Mouse (Mus musculus): Measurements from ENCODE around the gene Gm9857. TPM values are rescaled to one million over a fixed set of nuclear protein-coding genes. Genes with fewer than 3 reads are reported as not detected.
A peak's percentile ranks its signal among the peaks of the same experiment; 100 is the strongest.

The Gm9857 gene
- polyA plus RNA-seq, 1 experiment from 2014 or later = not detected

DNA sequence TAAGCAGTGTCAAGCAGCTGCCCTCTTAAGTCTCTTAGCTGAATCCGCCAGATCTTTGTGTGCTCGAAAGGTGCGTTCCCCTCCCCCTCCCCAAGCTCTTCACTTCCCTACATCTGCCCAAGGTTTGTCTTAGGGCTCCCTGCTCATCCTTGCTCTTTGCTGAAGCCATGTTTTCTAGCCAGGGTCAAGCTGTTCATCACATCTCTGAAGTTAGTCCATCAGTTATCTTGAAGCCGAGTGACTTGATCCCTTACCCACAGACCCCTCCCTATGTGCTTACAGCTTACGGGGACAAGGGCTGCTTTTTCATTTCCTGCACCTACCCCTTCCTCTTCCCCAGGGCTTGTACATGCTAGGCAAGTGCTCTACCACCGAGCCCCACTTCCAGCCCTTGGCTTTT, 21.4 kb upstream of the Gm9857 start:
- Histone ChIP-seq H3K4me2 (peak overlapping the region; percentile 31), H3K9ac (no peak overlapping the region), H3K4me3 (replicated peaks) (no peak overlapping the region), H3K9me3 (no peaks in the 10 kb centered on the region), H3K36me3 (replicated peaks) (no peaks in the 10 kb centered on the region), H3K4me1 (peaks cover 19% of the 10 kb centered on the region), H3K27me3 (no peaks in the 10 kb centered on the region), H3K27ac (peak overlapping the region; percentile 63)
- 47% methylated on average over 6 of the region's 6 CpGs for WGBS
- ATAC-seq (ENCODE audit: low FRiP score) = peak; percentile 47

DNA sequence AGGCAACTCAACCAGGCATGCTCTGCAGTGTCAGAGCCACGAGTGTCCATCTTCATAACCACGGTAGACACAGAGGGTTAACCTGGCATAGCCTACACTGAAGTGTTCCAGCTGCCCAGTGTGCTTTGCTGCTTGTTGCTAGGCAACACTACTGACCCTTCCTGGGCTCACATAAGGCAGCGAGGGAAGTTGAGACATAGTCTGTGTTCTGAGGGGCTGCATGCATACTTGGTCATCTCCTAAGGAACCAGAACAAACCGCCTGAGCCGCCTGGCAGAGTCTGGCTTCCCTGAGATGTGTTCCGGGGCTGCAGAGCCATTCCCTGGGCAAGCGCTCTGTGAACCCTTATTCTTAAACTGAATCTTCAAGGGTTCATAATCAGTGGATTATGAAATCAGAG, 21.0 kb upstream of the Gm9857 start:
- ATAC-seq (ENCODE audit: low FRiP score) = peak; percentile 85
- Histone ChIP-seq H3K9ac (peak overlapping the region; percentile 22; the same call in 1 of the 2 replicates), H3K4me1 (peaks cover 19% of the 10 kb centered on the region), H3K9me3 (no peaks in the 10 kb centered on the region), H3K27me3 (no peaks in the 10 kb centered on the region), H3K4me3 (replicated peaks) (no peak overlapping the region), H3K36me3 (replicated peaks) (no peaks in the 10 kb centered on the region), H3K4me2 (peak overlapping the region; percentile 31), H3K27ac (peak overlapping the region; percentile 63)
- WGBS = 36% methylated on average over 7 of the region's 7 CpGs

DNA sequence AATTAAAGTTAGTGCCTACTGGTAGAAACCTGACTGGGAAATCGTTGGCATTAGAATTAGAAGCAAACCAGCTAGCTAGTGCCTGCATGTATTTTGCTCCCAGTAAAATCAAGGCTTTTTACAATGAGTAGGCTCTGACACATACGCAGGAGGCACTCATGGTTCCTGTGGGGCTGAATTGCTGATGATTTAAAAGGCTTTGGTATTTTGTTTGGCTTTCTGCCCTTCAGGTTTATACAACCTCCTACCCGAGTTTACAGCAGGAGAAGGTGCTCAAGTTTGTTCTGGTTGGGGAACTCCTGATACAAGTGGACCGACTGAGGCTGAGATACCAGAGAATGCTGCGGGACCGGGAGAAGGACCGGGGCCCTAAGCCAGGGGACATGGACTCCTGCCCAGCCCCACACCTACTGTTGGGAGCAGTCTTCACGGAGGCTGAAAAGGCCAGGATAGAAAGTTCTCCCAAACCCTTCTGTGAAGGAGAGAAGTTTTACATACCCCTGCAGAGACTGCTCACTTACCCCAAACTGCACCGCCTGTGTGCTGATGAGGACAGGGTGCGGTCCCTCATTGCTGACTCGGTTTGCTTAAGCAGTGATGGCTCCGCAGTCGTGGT, 19.5 kb upstream of the Gm9857 start:
- H3K4me1 ChIP-seq = peaks cover 19% of the 10 kb centered on the region
- no peak overlapping the region for H3K4me2 ChIP-seq
- H3K36me3 ChIP-seq (replicated peaks) = no peaks in the 10 kb centered on the region
- 82% methylated on average over 13 of the region's 13 CpGs for WGBS
- no peaks in the 10 kb centered on the region for H3K27me3 ChIP-seq
- H3K4me3 ChIP-seq (replicated peaks) = no peak overlapping the region
- no peak overlapping the region for H3K9ac ChIP-seq
- ATAC-seq (ENCODE audit: low FRiP score) = no peak
- H3K27ac ChIP-seq = no peak overlapping the region
- no peaks in the 10 kb centered on the region for H3K9me3 ChIP-seq

DNA sequence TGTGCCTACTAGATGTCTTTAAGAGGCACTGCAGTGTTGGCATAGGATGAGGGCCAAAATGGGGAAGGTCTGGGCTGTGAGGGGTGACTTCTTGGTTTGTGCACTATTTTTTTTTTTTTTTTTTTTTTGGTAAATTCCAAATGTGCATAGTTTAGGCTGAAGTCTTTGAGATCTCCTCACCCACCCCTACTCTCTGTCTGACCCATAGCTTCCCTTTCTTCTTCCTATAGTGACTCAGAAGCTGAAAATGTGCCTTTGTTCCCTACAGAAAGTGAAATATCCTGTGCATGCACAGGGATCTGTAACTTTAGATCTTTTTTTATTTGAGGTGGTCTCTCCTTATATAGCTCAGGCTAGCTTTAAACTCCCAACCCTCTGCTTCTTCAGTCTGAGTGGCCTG, 17.7 kb upstream of the Gm9857 start:
- peaks cover 19% of the 10 kb centered on the region for H3K4me1 ChIP-seq
- no peaks in the 10 kb centered on the region for H3K9me3 ChIP-seq
- H3K27me3 ChIP-seq = no peaks in the 10 kb centered on the region
- no peak overlapping the region for H3K9ac ChIP-seq
- ATAC-seq (ENCODE audit: low FRiP score) = no peak
- H3K4me2 ChIP-seq = no peak overlapping the region
- no peak overlapping the region for H3K27ac ChIP-seq
- H3K36me3 ChIP-seq (replicated peaks) = no peaks in the 10 kb centered on the region
- no peak overlapping the region for H3K4me3 ChIP-seq (replicated peaks)

DNA sequence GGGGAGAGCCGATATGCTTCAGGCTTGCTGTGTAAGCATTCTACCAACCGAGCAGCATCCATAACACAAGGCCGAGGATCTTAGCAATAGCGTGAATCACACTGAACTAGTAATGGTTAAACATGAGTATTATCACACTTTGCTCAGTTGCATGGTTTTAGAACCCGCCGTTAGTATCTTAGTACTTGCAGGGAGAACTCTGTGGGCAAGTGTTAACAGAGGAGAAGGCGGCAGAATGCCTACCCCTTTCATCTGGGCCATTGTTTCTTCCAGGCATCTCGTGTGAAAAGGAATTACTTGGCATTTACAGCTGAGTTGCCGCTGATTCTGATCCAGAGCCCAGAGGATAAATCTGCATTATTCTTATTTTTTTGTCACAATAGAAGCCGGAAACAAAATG, 751 bp upstream of the Gm9857 start:
- no peak overlapping the region for H3K4me3 ChIP-seq (replicated peaks)
- 81% methylated on average over 10 of the region's 10 CpGs for WGBS
- no peaks in the 10 kb centered on the region for H3K9me3 ChIP-seq
- H3K27ac ChIP-seq = no peak overlapping the region
- no peak overlapping the region for H3K9ac ChIP-seq
- no peak for ATAC-seq (ENCODE audit: low FRiP score)
- H3K4me1 ChIP-seq = no peaks in the 10 kb centered on the region
- H3K36me3 ChIP-seq (replicated peaks) = no peaks in the 10 kb centered on the region
- H3K27me3 ChIP-seq = no peaks in the 10 kb centered on the region
- no peak overlapping the region for H3K4me2 ChIP-seq

DNA sequence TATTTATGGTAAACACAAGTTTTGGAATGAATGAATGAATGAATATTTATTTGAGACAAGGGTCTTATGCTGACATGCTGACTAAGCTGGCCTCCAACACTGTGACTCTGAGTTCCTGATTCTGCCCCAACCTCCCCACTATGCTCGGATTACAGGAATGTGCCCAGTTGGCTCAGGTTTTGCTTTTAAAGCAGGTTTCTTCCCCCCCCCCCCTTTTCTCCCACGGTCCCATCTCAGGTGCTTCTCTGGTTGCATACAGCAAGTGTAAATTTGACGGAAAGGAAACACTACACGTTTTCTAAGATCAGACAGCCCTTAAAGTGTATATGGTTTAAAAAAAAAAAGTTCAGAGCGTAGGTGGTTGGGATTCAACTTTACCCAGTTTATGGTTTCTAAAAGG, 672 bp downstream of the Gm9857 start, which contains the start of gene Henmt1:
Gene Henmt1, plus strand, starts transcription at position 301 of the 400 bp plus-strand sequence.
- H3K27me3 ChIP-seq = no peaks in the 10 kb centered on the region
- no peaks in the 10 kb centered on the region for H3K9me3 ChIP-seq
- H3K36me3 ChIP-seq (replicated peaks) = no peaks in the 10 kb centered on the region
- H3K27ac ChIP-seq = no peak within 1 kb of the TSS
- WGBS = 93% methylated on average over 5 of the region's 5 CpGs
- no peaks in the 10 kb centered on the region for H3K4me1 ChIP-seq
- no peak within 1 kb of the TSS for H3K9ac ChIP-seq
- peak within 1 kb of the TSS; percentile 54 for H3K4me2 ChIP-seq
- H3K4me3 ChIP-seq (replicated peaks) = peak within 1 kb of the TSS; percentile 31
- ATAC-seq (ENCODE audit: low FRiP score) = no peak

DNA sequence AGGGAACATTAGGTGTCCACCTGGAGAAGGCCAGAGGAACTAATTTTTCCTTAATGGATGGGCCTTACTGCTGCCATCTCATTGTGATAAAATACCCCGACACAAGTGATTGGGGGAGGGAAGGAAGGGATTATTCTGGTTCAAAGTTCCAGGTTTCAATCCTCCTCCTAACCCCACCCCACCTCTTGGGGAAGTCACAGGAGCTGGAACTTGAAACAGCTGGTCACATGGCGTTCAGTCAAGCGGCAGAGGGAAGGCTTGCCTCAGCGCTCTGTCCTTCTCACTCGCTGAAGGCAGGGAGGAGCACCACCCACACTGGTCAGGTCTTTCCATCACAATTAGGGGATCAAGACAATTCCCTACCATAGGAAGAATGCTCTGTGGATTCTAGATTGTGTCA, 1.6 kb downstream of the Gm9857 start:
- no peak overlapping the region for H3K4me3 ChIP-seq (replicated peaks)
- no peak for ATAC-seq (ENCODE audit: low FRiP score)
- H3K9ac ChIP-seq = no peak overlapping the region
- H3K9me3 ChIP-seq = no peaks in the 10 kb centered on the region
- no peaks in the 10 kb centered on the region for H3K27me3 ChIP-seq
- H3K36me3 ChIP-seq (replicated peaks) = no peaks in the 10 kb centered on the region
- H3K4me2 ChIP-seq = no peak overlapping the region
- H3K27ac ChIP-seq = no peak overlapping the region
- 89% methylated on average over 5 of the region's 5 CpGs for WGBS
- no peaks in the 10 kb centered on the region for H3K4me1 ChIP-seq

DNA sequence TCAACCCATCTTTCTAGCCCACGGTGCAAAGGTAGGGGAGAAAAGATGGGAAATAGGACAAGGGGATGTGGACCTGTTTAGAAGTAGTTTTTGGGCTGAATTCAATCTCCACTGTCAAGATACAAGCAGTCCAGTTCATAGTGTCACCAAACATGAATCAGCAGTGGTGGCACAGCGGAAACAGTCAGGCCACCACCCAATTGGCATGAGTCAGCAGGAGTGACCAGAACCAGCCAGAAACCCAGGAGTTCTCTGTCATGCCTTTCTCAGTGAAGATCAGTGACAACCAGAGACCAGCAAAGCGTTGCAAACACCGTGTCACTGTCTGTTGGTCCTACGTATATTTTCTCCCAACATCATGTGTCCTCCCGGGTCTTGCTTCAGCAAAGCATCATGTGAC, 6.7 kb downstream of the Gm9857 start:
- no peak for ATAC-seq (ENCODE audit: low FRiP score)
- Histone ChIP-seq H3K4me3 (replicated peaks) (no peak overlapping the region), H3K4me2 (no peak overlapping the region), H3K9ac (no peak overlapping the region), H3K27me3 (no peaks in the 10 kb centered on the region), H3K27ac (no peak overlapping the region), H3K36me3 (replicated peaks) (no peaks in the 10 kb centered on the region), H3K4me1 (no peaks in the 10 kb centered on the region), H3K9me3 (0 out of 2 replicates have a peak, but pooled peaks cover 3% of the 10 kb centered on the region)
- 93% methylated on average over 6 of the region's 6 CpGs for WGBS

DNA sequence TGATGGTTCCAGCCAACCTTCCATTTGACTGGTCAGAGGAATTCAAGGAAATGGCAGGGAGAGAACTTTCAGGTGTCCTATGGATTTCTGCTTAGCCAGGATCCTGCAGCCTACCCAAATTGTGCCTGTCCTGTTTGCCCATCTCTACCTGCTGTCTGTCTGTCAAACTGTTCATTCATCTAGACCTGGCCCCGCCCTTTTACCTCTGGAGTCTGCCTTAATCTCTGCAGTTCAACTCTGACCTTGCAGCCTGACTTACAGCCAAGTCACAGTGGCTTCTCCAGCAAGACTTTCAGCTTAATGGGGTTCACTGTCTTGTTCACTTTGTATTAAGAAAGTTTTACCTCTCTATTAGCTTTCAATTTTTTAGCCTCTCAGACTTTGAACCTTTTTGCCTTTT, 13.9 kb downstream of the Gm9857 start:
- no peaks in the 10 kb centered on the region for H3K27me3 ChIP-seq
- H3K36me3 ChIP-seq (replicated peaks) = no peaks in the 10 kb centered on the region
- no peak overlapping the region for H3K4me2 ChIP-seq
- no peaks in the 10 kb centered on the region for H3K4me1 ChIP-seq
- no peak overlapping the region for H3K27ac ChIP-seq
- H3K9ac ChIP-seq = no peak overlapping the region
- WGBS = 71% methylated on average over 1 of the region's 1 CpGs
- no peaks in the 10 kb centered on the region for H3K9me3 ChIP-seq
- no peak for ATAC-seq (ENCODE audit: low FRiP score)
- no peak overlapping the region for H3K4me3 ChIP-seq (replicated peaks)

DNA sequence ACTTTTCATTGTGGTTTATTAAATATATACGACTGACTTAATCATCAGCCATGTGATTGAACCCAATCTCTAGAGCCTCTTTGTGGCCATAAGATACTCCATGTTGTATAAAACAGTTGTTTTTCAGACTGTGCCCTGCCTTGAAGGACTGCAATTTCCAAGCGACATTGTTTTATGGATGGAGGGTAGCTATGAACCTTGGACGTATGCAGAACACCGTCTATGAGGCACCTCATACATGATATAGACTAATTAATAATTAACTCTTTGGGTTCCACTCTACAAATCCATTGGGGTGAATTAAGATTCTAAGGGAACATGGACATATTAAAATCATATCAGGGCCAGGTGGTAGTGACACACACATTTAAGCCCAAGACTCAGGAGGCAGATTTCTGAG, 14.6 kb downstream of the Gm9857 start:
- Histone ChIP-seq H3K9ac (no peak overlapping the region), H3K27ac (no peak overlapping the region), H3K4me2 (no peak overlapping the region), H3K4me3 (replicated peaks) (no peak overlapping the region), H3K27me3 (no peaks in the 10 kb centered on the region), H3K36me3 (replicated peaks) (no peaks in the 10 kb centered on the region), H3K4me1 (no peaks in the 10 kb centered on the region), H3K9me3 (no peaks in the 10 kb centered on the region)
- 93% methylated on average over 4 of the region's 4 CpGs for WGBS
- ATAC-seq (ENCODE audit: low FRiP score) = no peak

DNA sequence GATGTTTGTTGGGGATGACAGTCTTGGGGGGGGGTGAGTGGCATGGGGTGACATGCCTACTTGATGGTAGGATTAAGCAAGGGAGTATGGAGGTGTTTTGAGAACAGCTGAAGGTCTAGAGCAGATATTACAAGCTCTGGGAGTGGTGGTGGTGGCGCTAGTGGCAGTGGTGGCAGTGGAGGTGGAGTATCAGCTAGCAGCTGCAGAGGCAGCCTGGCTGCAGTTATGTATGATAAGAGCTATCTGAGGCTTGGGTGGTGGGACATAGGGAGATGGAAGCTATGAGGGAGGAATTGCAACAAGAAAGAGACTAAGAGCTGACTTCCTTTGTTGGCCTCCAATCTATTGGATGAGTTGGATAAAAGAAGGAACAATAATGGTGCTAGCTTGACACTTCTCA, 18.4 kb downstream of the Gm9857 start:
- Histone ChIP-seq H3K27ac (no peak overlapping the region), H3K27me3 (no peaks in the 10 kb centered on the region), H3K36me3 (replicated peaks) (no peaks in the 10 kb centered on the region), H3K9ac (no peak overlapping the region), H3K9me3 (no peaks in the 10 kb centered on the region), H3K4me1 (0 out of 2 replicates have a peak, but pooled peaks cover 3% of the 10 kb centered on the region), H3K4me3 (replicated peaks) (no peak overlapping the region), H3K4me2 (no peak overlapping the region)
- 88% methylated on average over 1 of the region's 1 CpGs for WGBS
- no peak for ATAC-seq (ENCODE audit: low FRiP score)

DNA sequence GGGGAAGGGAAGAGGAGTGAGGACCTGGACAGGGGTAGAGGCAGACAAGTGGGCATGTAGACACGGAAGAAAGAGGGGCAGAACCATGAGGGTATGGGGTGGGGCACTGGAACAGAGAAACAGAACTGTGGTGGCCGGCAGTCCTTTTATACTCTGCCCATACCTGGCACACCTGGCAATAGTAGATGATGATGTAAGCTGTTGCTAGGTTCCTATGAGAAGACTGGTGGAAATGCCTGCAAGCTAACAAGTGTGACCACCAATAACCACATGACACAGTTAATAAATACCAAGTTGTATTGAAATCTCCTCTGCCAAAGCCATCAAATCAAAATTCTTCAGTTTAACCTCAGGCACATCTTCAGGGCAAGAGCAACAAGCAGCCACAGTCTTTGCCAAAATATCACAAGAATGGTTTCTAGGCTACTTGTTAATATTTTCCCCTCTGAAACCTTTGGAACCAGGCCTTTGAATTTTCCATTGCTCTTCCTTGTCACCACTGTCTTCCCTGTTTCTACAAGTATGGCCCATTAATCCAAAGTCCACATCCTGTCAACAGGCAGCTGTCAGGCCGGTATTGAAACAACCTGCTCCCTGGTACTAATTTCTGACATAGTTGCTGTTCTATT, 19.7 kb downstream of the Gm9857 start:
- ATAC-seq (ENCODE audit: low FRiP score) = no peak
- no peaks in the 10 kb centered on the region for H3K9me3 ChIP-seq
- no peak overlapping the region for H3K9ac ChIP-seq
- no peaks in the 10 kb centered on the region for H3K36me3 ChIP-seq (replicated peaks)
- no peak overlapping the region for H3K4me3 ChIP-seq (replicated peaks)
- 89% methylated on average over 3 of the region's 3 CpGs for WGBS
- no peaks in the 10 kb centered on the region for H3K27me3 ChIP-seq
- H3K4me2 ChIP-seq = no peak overlapping the region
- no peak overlapping the region for H3K27ac ChIP-seq
- H3K4me1 ChIP-seq = 0 out of 2 replicates have a peak, but pooled peaks cover 6% of the 10 kb centered on the region

DNA sequence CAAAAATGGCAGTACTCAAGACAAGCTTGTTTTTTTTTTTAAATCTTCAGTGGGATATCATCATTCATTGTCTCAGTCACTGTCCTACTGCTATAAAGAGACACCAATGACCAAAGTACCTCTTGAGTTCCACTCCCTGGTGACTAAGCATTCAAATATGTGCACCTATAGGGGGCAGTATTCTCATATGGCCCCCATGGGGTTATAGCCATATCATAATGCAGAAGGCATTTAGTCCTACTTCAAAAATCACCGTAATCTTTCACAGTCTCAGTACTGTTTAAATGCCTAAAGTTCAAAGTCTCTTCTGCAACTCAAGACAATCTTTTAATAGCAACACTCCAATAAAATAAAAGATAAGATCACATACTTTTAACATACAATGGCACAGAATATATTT, 21.4 kb downstream of the Gm9857 start:
- 0 out of 2 replicates have a peak, but pooled peaks cover 6% of the 10 kb centered on the region for H3K4me1 ChIP-seq
- no peak overlapping the region for H3K27ac ChIP-seq
- ATAC-seq (ENCODE audit: low FRiP score) = no peak
- no peak overlapping the region for H3K4me2 ChIP-seq
- 98% methylated on average over 1 of the region's 1 CpGs for WGBS
- no peaks in the 10 kb centered on the region for H3K9me3 ChIP-seq
- no peaks in the 10 kb centered on the region for H3K27me3 ChIP-seq
- no peak overlapping the region for H3K9ac ChIP-seq
- no peaks in the 10 kb centered on the region for H3K36me3 ChIP-seq (replicated peaks)
- no peak overlapping the region for H3K4me3 ChIP-seq (replicated peaks)

Measured in forebrain, embryonic 12.5 days (tissue).